Comparison of ENCODE assay signal across 10 mouse cellular contexts in the genomic region with DNA sequence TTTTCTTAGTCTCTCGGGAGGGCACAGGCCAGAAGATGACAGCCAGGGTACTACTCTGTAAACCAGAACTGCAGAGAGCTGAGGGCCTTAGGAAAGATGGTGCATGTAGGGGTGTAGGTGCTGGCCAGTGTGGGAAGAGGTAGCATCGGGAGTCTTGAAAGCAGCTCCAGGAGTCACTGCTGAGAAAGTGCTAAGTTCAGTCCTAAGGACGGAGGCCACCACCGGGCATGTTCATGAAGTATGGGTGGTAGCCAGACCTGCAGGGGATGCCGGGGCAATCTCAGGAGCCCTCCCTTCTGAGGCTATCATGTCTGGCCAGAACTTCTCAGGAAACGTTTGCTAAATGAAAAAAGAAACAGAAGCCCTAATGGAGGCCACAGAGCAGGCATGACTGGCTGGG. TPM values are rescaled to one million over a fixed set of nuclear protein-coding genes. Genes with fewer than 3 reads are reported as not detected.
DNase-seq lines count a peak whose midpoint lies in the region; ATAC-seq and TF ChIP-seq lines count a peak whose summit lies in the region.
"Had no signal": no experiment of that assay in that cellular context is flagged by ENCODE, and none has a peak within 500 bp of the region (broad histone marks: within the 10 kb centered on the region; RNA-seq: fewer than 3 reads in every experiment).

No protein-coding gene starts in this region.

- 84% methylated on average over 6 of the region's 6 CpGs for WGBS in hindbrain, embryonic 10.5 days
- 83% methylated on average over 6 of the region's 6 CpGs for WGBS in hindbrain, embryonic 11.5 days
- 25% methylated on average over 6 of the region's 6 CpGs for WGBS in bone marrow, adult 2 months
- 83% methylated on average over 6 of the region's 6 CpGs for WGBS in forebrain, embryonic 14.5 days
- 70% methylated on average over 6 of the region's 6 CpGs for WGBS in limb, embryonic 15.5 days

- no peak overlapping the region for H3K9ac ChIP-seq in hindbrain, embryonic 11.5 days (ENCODE audit: low read depth, low read length)
- H3K9ac ChIP-seq in forebrain, embryonic 14.5 days (ENCODE audit: low read length), result peak overlapping the region; percentile 25
- no peak overlapping the region for H3K9ac ChIP-seq in limb, embryonic 15.5 days

- H3K9me3 ChIP-seq in hindbrain, embryonic 10.5 days, result no peaks in the 10 kb centered on the region
- H3K9me3 ChIP-seq in hindbrain, embryonic 11.5 days (ENCODE audit: control insufficient read depth, low read length), result no peaks in the 10 kb centered on the region
- H3K9me3 ChIP-seq in forebrain, embryonic 14.5 days (replicated peaks; ENCODE audit: control insufficient read depth, low read length), result no peaks in the 10 kb centered on the region
- H3K9me3 ChIP-seq in limb, embryonic 15.5 days, result no peaks in the 10 kb centered on the region

- H3K36me3 ChIP-seq in hindbrain, embryonic 10.5 days, result peaks cover 50% of the 10 kb centered on the region
- H3K36me3 ChIP-seq in hindbrain, embryonic 11.5 days (ENCODE audit: control insufficient read depth, insufficient read depth, low read length), result peaks cover 7% of the 10 kb centered on the region; the same call in 1 of the 2 replicates
- H3K36me3 ChIP-seq in forebrain, embryonic 14.5 days (ENCODE audit: control insufficient read depth, insufficient read depth, low read length), result peaks cover 39% of the 10 kb centered on the region
- H3K36me3 ChIP-seq in limb, embryonic 15.5 days, result peaks cover 31% of the 10 kb centered on the region

- no peak overlapping the region for H3K4me2 ChIP-seq in hindbrain, embryonic 11.5 days (replicated peaks; ENCODE audit: low read depth, low read length)
- peak overlapping the region; percentile 92 for H3K4me2 ChIP-seq in forebrain, embryonic 14.5 days (ENCODE audit: low read length)
- 0 out of 2 replicates have a peak overlapping the region, but pooled peaks have one; percentile 5 for H3K4me2 ChIP-seq in limb, embryonic 15.5 days

- ATAC-seq in hindbrain, embryonic 11.5 days (ENCODE audit: low FRiP score), result no peak
- ATAC-seq in forebrain, embryonic 14.5 days, result no peak
- ATAC-seq in limb, embryonic 15.5 days (ENCODE audit: insufficient number of reproducible peaks, low FRiP score, low TSS enrichment, low read depth), result no peak

- DNase-seq in hindbrain, embryonic 10.5 days (ENCODE audit: low spot score), result no peak
- DNase-seq in hindbrain, embryonic 11.5 days (ENCODE audit: low spot score), result no peak
- no peak for DNase-seq in forebrain, embryonic 14.5 days (ENCODE audit: low spot score)
- DNase-seq in left cerebral cortex, postnatal 14 days (ENCODE audit: low spot score in 2 of 2), result no peak
- no peak for DNase-seq in urinary bladder, postnatal 10 days (ENCODE audit: low spot score)
- DNase-seq in layer of hippocampus, postnatal 25 days (ENCODE audit: extremely low spot score in 1 of 2, low spot score in 1 of 2), result no peak
- DNase-seq: cerebellum, adult 18-20 months; lung, adult 2 months had no signal

- H3K27me3 ChIP-seq in hindbrain, embryonic 10.5 days (ENCODE audit: insufficient read depth, poor library complexity, severe bottlenecking), result no peaks in the 10 kb centered on the region
- H3K27me3 ChIP-seq in hindbrain, embryonic 11.5 days (ENCODE audit: control insufficient read depth, insufficient read depth, low read length), result no peaks in the 10 kb centered on the region
- no peaks in the 10 kb centered on the region for H3K27me3 ChIP-seq in forebrain, embryonic 14.5 days (replicated peaks; ENCODE audit: control insufficient read depth, insufficient read depth, low read length)
- no peaks in the 10 kb centered on the region for H3K27me3 ChIP-seq in limb, embryonic 15.5 days

- H3K27ac ChIP-seq in hindbrain, embryonic 10.5 days, result 0 out of 2 replicates have a peak overlapping the region, but pooled peaks have one; percentile 24
- no peak overlapping the region for H3K27ac ChIP-seq in hindbrain, embryonic 11.5 days (ENCODE audit: low read depth, low read length)
- peak overlapping the region; percentile 72 for H3K27ac ChIP-seq in bone marrow, adult 2 months (ENCODE audit: control insufficient read depth, insufficient read depth, low read depth, low read length, poor library complexity)
- H3K27ac ChIP-seq in forebrain, embryonic 14.5 days (ENCODE audit: low read depth, low read length), result no peak overlapping the region
- H3K27ac ChIP-seq in limb, embryonic 15.5 days, result peak overlapping the region; percentile 43

- no peak for TF ChIP-seq CTCF in bone marrow, adult 2 months (IDR thresholded peaks at IDR 0.05; ENCODE audit: control insufficient read depth, insufficient read depth, low read length)

- intact Hi-C loops in left cerebral cortex, postnatal 14 days (cut with DNase I), result no loop called here

- H3K4me1 ChIP-seq in hindbrain, embryonic 10.5 days (replicated peaks), result peaks cover 71% of the 10 kb centered on the region
- peaks cover 8% of the 10 kb centered on the region for H3K4me1 ChIP-seq in hindbrain, embryonic 11.5 days (replicated peaks; ENCODE audit: control insufficient read depth, insufficient read depth, low read length)
- H3K4me1 ChIP-seq in bone marrow, adult 2 months (ENCODE audit: control insufficient read depth, insufficient read depth, low read length), result peaks cover 9% of the 10 kb centered on the region
- H3K4me1 ChIP-seq in forebrain, embryonic 14.5 days (ENCODE audit: control insufficient read depth, insufficient read depth, low read length), result peaks cover 37% of the 10 kb centered on the region
- H3K4me1 ChIP-seq in limb, embryonic 15.5 days, result peaks cover 55% of the 10 kb centered on the region

- H3K4me3 ChIP-seq in hindbrain, embryonic 10.5 days, result peak overlapping the region; percentile 1; the same call in 1 of the 2 replicates
- no peak overlapping the region for H3K4me3 ChIP-seq in hindbrain, embryonic 11.5 days (ENCODE audit: low read depth, low read length)
- H3K4me3 ChIP-seq in bone marrow, adult 2 months (replicated peaks; ENCODE audit: control insufficient read depth, low read depth, low read length), result peak overlapping the region; percentile 2
- no peak overlapping the region for H3K4me3 ChIP-seq in forebrain, embryonic 14.5 days (ENCODE audit: low read depth, low read length)
- H3K4me3 ChIP-seq in limb, embryonic 15.5 days, result no peak overlapping the region

- TF ChIP-seq POLR2A in bone marrow, adult 2 months (IDR thresholded peaks at IDR 0.05; ENCODE audit: borderline replicate concordance, control insufficient read depth, low read depth, low read length), result no peak

RNA-seq across cellular contexts. Expression of gene Litaf, which starts 3.3 kb away (rescaled TPM):
- 88.8 and 127 TPM in 2 replicates for polyA plus RNA-seq in hindbrain, embryonic 10.5 days (2016; fragmentation: Nextera tagmentation; extraction: Ambion mirVana)
- 71.4 and 71.6 TPM in 2 replicates for polyA plus RNA-seq in hindbrain, embryonic 11.5 days (2014; fragmentation: Nextera tagmentation; extraction: Ambion mirVana)
- 21.6 and 41.1 TPM in 2 replicates for polyA plus RNA-seq in bone marrow, adult 2 months (2011; ENCODE audit: insufficient read depth, insufficient read length, low replicate concordance, missing spikeins)
- polyA plus RNA-seq in forebrain, embryonic 14.5 days (2014; fragmentation: Nextera tagmentation; extraction: Ambion mirVana), result 41.4 and 44.5 TPM in 2 replicates
- polyA plus RNA-seq in limb, embryonic 15.5 days (2015; fragmentation: Nextera tagmentation; extraction: Ambion mirVana), result 113 and 120 TPM in 2 replicates
- 10 to 100 TPM in 1 of 2 experiments, 1 to 10 TPM in 1; 8.0 to 10.0 TPM for total RNA-seq in left cerebral cortex, postnatal 14 days (2021)
- 10 to 100 TPM; 15.3 to 19.8 TPM for total RNA-seq in layer of hippocampus, postnatal 25 days (2021)

RNA-seq across cellular contexts. Expression of gene Snn, which starts 8.5 kb away (rescaled TPM):
- 84.0 and 94.7 TPM in 2 replicates for polyA plus RNA-seq in hindbrain, embryonic 10.5 days (2016; fragmentation: Nextera tagmentation; extraction: Ambion mirVana)
- polyA plus RNA-seq in hindbrain, embryonic 11.5 days (2014; fragmentation: Nextera tagmentation; extraction: Ambion mirVana), result 96.5 and 113 TPM in 2 replicates
- polyA plus RNA-seq in bone marrow, adult 2 months (2011; ENCODE audit: insufficient read depth, insufficient read length, low replicate concordance, missing spikeins), result 12.6 and 21.6 TPM in 2 replicates
- polyA plus RNA-seq in forebrain, embryonic 14.5 days (2014; fragmentation: Nextera tagmentation; extraction: Ambion mirVana), result 170 and 171 TPM in 2 replicates
- 33.3 and 34.5 TPM in 2 replicates for polyA plus RNA-seq in limb, embryonic 15.5 days (2015; fragmentation: Nextera tagmentation; extraction: Ambion mirVana)
- total RNA-seq in left cerebral cortex, postnatal 14 days (2021), result 100 to 1,000 TPM; 180 to 190 TPM
- 100 to 1,000 TPM; 166 to 177 TPM for total RNA-seq in layer of hippocampus, postnatal 25 days (2021)

Comparison
In these comparisons a context has a peak if more than half of its experiments do, and no peak if none do; other contexts are left out.
1. H3K27ac ChIP-seq: peak in hindbrain, embryonic 10.5 days (single experiment), bone marrow, adult 2 months (single experiment) and limb, embryonic 15.5 days (single experiment); none in hindbrain, embryonic 11.5 days (single experiment) and forebrain, embryonic 14.5 days (single experiment).
2. H3K4me3 ChIP-seq: peak in hindbrain, embryonic 10.5 days (single experiment) and bone marrow, adult 2 months (single experiment); none in hindbrain, embryonic 11.5 days (single experiment), forebrain, embryonic 14.5 days (single experiment) and limb, embryonic 15.5 days (single experiment).